Mouse (Mus musculus) C2C12 (cell line): ENCODE results near the gene Mpst. TPM values are rescaled to one million over a fixed set of nuclear protein-coding genes. Genes with fewer than 3 reads are reported as not detected.

Experiments used
- H3K27me3 ChIP-seq: one replicate; pipeline ENCODE4 v1.6.1; 2011; ENCODE audit not compliant: control insufficient read depth, insufficient read depth, insufficient read length
- H3K36me3 ChIP-seq: one replicate; pipeline ENCODE4 v1.6.1; 2011; ENCODE audit not compliant: control insufficient read depth, insufficient read depth
- H3K4me3 ChIP-seq: one replicate; pipeline ENCODE4 v1.5.1; 2011; ENCODE audit warnings: mild to moderate bottlenecking, control low read depth; ENCODE audit not compliant: poor library complexity, insufficient read depth, severe bottlenecking
- H3K79me2 ChIP-seq: one replicate; pipeline ENCODE4 v1.6.1; 2011; ENCODE audit not compliant: control insufficient read depth, insufficient read depth
- H3K79me3 ChIP-seq: one replicate; pipeline ENCODE4 v1.6.1; 2011; ENCODE audit warnings: low read depth, control low read depth
- H3ac ChIP-seq: one replicate; pipeline ENCODE3; 2011; ENCODE audit warnings: low read depth; ENCODE audit not compliant: control insufficient read depth, insufficient read length
- CEBPB ChIP-seq: IDR thresholded peaks from one replicate; pipeline ENCODE4 v1.6.1; 2011; ENCODE audit warnings: low read depth, mild to moderate bottlenecking, control low read depth, moderate library complexity
- CTCF ChIP-seq: IDR thresholded peaks from one replicate; pipeline ENCODE4 v1.5.1; 2011; ENCODE audit not compliant: control insufficient read depth, insufficient read depth, insufficient read length
- FOSL1 ChIP-seq: IDR thresholded peaks from one replicate; pipeline ENCODE4 v1.8.0; 2011; ENCODE audit warnings: mild to moderate bottlenecking, low read length; ENCODE audit not compliant: poor library complexity, insufficient read depth, severe bottlenecking
- MAX ChIP-seq: IDR thresholded peaks from one replicate; pipeline ENCODE4 v1.6.1; 2011; ENCODE audit warnings: mild to moderate bottlenecking, control low read depth
- MYOD1 ChIP-seq: IDR thresholded peaks from one replicate; pipeline ENCODE4 v1.6.1; 2011; ENCODE audit warnings: low read depth; ENCODE audit not compliant: control insufficient read depth, insufficient read length
- MYOG ChIP-seq: IDR thresholded peaks from one replicate; pipeline ENCODE4 v1.6.1; 2011; ENCODE audit not compliant: control insufficient read depth, insufficient read length; ENCODE audit errors: extremely low read depth
- USF1 ChIP-seq: IDR thresholded peaks from one replicate; pipeline ENCODE4 v1.6.1; 2011; ENCODE audit warnings: low read depth, mild to moderate bottlenecking, control low read depth, moderate library complexity
- long read RNA-seq, 2 experiments: library from polyadenylated mRNA; unstranded; transcript quantifications; one replicate each; pipeline ENCODE4 v2.0.0; 2019 to 2020
- polyA plus RNA-seq: library from polyadenylated mRNA; unstranded; fragments of >200 nt; fragmentation: generic; extraction: Trizol; gene quantifications from one replicate; pipeline ENCODE4 v1.2.1, GENCODE M21; 2012; ENCODE audit warnings: missing spikeins

The Mpst gene
- 44.7 TPM for polyA plus RNA-seq
- long read RNA-seq, experiment 1, partial matches to known transcripts, result 0 of 1 reads
- long read RNA-seq, experiment 1, other reads (novel, unspliced or antisense), result 0 of 1 reads
- long read RNA-seq, experiment 2, partial matches to known transcripts, result 0 of 3 reads
- long read RNA-seq, experiment 2, other reads (novel, unspliced or antisense), result 2 of 3 reads

DNA sequence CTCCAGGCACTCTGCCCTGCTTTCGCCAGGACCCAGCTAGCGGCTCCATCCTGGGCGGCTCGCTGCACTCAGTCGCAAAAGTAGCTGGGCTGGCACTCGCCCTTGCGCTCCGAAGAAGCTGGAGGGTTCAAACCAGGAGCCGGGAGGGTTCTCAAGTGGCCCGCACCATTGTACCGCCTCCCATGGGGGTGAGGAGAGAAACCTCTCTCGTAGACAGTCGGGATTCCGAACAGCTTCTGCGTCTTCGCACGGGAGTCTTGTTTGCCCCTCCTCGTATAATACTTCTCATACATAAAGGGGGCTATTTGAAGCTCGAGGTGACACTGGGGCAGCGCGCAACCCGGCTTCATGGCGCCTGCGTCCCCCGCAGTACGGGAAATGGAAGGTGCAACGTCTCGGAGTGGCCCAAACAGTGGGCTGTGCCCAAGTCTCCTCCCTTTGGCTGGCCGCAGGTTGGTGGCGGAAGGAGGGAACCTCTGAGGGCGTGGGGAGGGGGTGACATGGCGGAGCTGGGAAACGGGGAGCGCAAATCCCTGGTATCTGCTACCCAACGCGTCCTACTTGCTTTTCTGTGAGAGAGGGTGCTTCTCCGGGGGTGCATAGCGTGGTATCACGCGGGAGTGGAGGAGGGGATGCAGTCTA lies at the start of gene Mpst:
Gene Mpst (plus strand): TSS at position 124 of the 642 bp plus-strand sequence.
- H3K79me3 ChIP-seq, result no peaks in the 10 kb centered on the region
- H3K27me3 ChIP-seq, result no peaks in the 10 kb centered on the region
- peak within 1 kb of the TSS; percentile 82 for H3K4me3 ChIP-seq
- TF ChIP-seq MYOD1, result no peak
- no peak for TF ChIP-seq MAX
- TF ChIP-seq MYOG, result no peak
- no peak for TF ChIP-seq CEBPB
- no peak for TF ChIP-seq USF1
- TF ChIP-seq CTCF, result no peak
- no peak for TF ChIP-seq FOSL1
- no peaks in the 10 kb centered on the region for H3K36me3 ChIP-seq
- H3K79me2 ChIP-seq, result no peaks in the 10 kb centered on the region
- peak within 1 kb of the TSS; percentile 78 for H3ac ChIP-seq

DNA sequence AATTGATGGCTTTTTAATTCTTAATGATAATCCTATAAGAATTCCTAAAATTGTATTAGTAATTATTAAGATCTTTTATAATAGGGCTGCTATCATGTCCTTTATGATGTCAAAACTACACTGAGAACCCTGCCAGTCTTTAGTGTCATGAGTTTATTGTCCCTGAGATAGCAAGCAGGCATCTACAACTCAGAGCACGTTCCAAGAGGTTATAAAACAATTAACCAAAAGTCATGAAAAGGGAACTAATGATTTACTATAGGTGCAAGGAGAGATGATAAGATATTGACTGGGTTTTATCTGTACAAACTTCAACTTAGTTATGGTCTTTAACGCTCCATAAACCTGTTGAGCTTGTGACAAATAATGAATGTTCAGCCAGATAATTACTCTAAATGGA lies 40.3 kb upstream of the Mpst start:
- Histone ChIP-seq H3K4me3 (no peak overlapping the region), H3K79me2 (no peaks in the 10 kb centered on the region), H3K79me3 (no peaks in the 10 kb centered on the region), H3ac (no peak overlapping the region), H3K36me3 (no peaks in the 10 kb centered on the region), H3K27me3 (peaks cover 34% of the 10 kb centered on the region)
- TF ChIP-seq MYOG (no peak), USF1 (no peak), CEBPB (no peak), CTCF (no peak), MYOD1 (no peak), FOSL1 (no peak), MAX (no peak)

DNA sequence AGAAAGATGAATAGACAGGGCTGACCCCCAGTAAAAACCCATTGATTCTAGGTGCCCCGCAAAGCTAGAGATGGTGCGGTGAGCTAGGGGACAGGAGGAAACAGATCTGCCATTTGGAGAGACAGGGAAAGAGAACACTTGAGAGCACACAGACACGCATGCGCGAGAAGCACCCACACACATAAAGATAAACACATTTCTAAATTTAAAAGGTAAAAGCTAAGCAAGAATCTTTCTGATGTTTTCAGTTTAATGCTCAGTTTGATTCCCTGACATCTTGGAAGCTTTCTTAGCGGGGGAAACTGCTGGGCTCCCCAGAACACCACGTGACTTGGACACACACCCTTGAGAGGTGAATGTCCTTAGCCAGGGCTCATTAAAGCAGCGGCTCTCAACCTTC lies 39.3 kb upstream of the Mpst start:
- TF ChIP-seq FOSL1 (no peak), CEBPB (no peak), MAX (no peak), CTCF (no peak), MYOG (no peak), MYOD1 (no peak), USF1 (peak; percentile 49)
- Histone ChIP-seq H3K79me3 (no peaks in the 10 kb centered on the region), H3K27me3 (peaks cover 34% of the 10 kb centered on the region), H3K79me2 (no peaks in the 10 kb centered on the region), H3K36me3 (no peaks in the 10 kb centered on the region), H3ac (no peak overlapping the region), H3K4me3 (no peak overlapping the region)

DNA sequence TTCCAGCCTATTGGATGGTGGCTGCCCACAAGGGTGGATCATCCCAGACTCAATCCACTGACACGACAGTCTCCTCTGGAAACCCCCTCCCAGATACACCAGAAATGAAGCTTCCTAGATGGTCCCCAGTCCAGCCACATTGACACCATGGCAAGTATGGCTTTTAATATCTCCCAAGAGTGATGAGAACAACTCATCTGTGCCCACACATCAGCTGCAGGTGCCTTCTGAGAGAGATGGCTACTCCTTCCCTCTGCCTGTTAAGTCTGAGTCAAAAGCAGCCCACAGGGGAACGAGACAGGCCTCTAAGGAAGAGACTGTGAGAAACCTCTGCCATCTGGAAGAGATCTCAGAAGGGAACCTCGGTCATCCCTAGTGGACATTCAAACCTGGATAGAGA lies 38.4 kb upstream of the Mpst start:
- Histone ChIP-seq H3K79me2 (no peaks in the 10 kb centered on the region), H3K4me3 (no peak overlapping the region), H3K36me3 (no peaks in the 10 kb centered on the region), H3K27me3 (peaks cover 34% of the 10 kb centered on the region), H3K79me3 (no peaks in the 10 kb centered on the region), H3ac (no peak overlapping the region)
- TF ChIP-seq USF1 (no peak), MYOD1 (no peak), CEBPB (no peak), FOSL1 (no peak), CTCF (no peak), MAX (no peak), MYOG (no peak)

DNA sequence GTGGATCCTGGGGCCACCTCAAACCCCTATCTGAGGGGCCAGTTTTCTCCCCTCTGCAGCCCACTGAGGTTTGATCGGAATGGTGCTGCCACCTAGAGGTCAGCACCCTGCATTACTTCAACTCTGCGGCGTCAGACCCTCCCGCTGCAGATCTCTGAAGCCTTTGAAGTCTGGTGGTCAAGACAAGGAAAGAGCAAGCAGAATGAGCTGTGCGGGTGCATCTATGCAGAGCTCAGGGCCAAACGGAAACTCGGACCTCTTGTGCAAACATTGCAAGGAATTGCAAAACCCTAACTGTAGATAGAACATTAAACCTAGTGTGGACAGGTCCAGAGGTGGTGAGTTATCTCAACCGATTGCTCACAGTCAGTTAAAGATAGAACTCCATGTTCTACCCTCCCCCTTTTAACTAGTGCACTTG lies 37.3 kb upstream of the Mpst start:
- TF ChIP-seq CEBPB (peak; percentile 18), FOSL1 (no peak), CTCF (peak; percentile 84)
- Histone ChIP-seq H3K79me3 (no peaks in the 10 kb centered on the region), H3K27me3 (peaks cover 36% of the 10 kb centered on the region), H3K36me3 (no peaks in the 10 kb centered on the region), H3K79me2 (no peaks in the 10 kb centered on the region), H3K4me3 (no peak overlapping the region), H3ac (no peak overlapping the region)

DNA sequence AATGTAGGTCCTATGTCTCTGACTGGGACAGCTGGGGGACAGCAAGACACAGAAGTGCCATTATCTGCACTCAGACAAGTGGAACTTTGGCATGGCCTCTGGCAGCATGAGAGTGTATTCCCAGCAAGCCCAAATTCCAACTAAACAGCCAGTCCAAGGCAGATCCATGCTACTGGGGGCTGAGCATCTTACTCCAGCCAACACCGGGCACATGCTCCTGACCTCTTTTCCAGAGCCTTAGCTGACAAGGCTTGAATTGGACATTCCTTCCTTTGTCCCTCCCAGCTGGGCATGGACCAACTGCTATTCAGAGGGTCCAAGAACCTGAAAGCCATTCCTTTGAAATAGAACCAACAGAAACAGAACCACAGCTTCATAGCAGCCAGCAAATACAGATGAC lies 36.6 kb upstream of the Mpst start:
- H3K27me3 ChIP-seq, result peaks cover 35% of the 10 kb centered on the region
- no peaks in the 10 kb centered on the region for H3K79me3 ChIP-seq
- H3K79me2 ChIP-seq, result no peaks in the 10 kb centered on the region
- H3K4me3 ChIP-seq, result no peak overlapping the region
- H3ac ChIP-seq, result no peak overlapping the region
- no peaks in the 10 kb centered on the region for H3K36me3 ChIP-seq
- TF ChIP-seq CTCF (no peak), USF1 (no peak), CEBPB (no peak), MYOG (no peak), MYOD1 (no peak), FOSL1 (no peak), MAX (no peak)
